Mouse (Mus musculus) lung, postnatal 0 days (tissue): Measurements from ENCODE around the gene Olfr145. TPM values are rescaled to one million over a fixed set of nuclear protein-coding genes. Genes with fewer than 3 reads are reported as not detected.

ENCODE experiments used
- ATAC-seq: fragments of 200-750 bp; cut with Nextera tagmentation; 2 replicates; pipeline ENCODE4 v1.8.0; 2017; ENCODE audit warnings: moderate library complexity
- DNase-seq: peaks from one replicate; pipeline ENCODE4 v3.0.0-alpha.2; 2016; ENCODE audit warnings: low spot score
- H3K27ac ChIP-seq: fragments of 300-500 bp; sonication (generic); 2 replicates; pipeline ENCODE4 v1.5.1; 2014; ENCODE audit warnings: antibody characterized with exemption, mild to moderate bottlenecking, low read length, mixed read lengths
- H3K27me3 ChIP-seq: fragments of 300-500 bp; sonication (generic); replicated peaks from 2 replicates; pipeline ENCODE4 v1.6.1; 2014; ENCODE audit warnings: low read length, mixed read lengths; ENCODE audit not compliant: insufficient read depth
- H3K36me3 ChIP-seq: fragments of 300-500 bp; sonication (generic); 2 replicates; pipeline ENCODE4 v1.6.1; 2014; ENCODE audit warnings: low read length, mixed read lengths; ENCODE audit not compliant: insufficient read depth
- H3K4me1 ChIP-seq: fragments of 300-500 bp; sonication (generic); 2 replicates; pipeline ENCODE4 v1.6.1; 2014; ENCODE audit warnings: antibody characterized with exemption, low read depth, low read length, mixed read lengths; ENCODE audit not compliant: insufficient read depth
- H3K4me2 ChIP-seq: fragments of 300-500 bp; sonication (generic); replicated peaks from 2 replicates; pipeline ENCODE4 v1.6.1; 2014; ENCODE audit warnings: low read depth, mild to moderate bottlenecking, low read length, moderate library complexity, mixed read lengths
- H3K4me3 ChIP-seq: fragments of 300-500 bp; sonication (generic); 2 replicates; pipeline ENCODE4 v1.5.1; 2014; ENCODE audit warnings: low read depth, low read length
- H3K9ac ChIP-seq: fragments of 300-500 bp; sonication (generic); replicated peaks from 2 replicates; pipeline ENCODE4 v1.6.1; 2014; ENCODE audit warnings: low read depth, mild to moderate bottlenecking
- H3K9me3 ChIP-seq: fragments of 300-500 bp; sonication (generic); 2 replicates; pipeline ENCODE4 v1.6.1; 2016; ENCODE audit warnings: low read length, mixed read lengths
- CTCF ChIP-seq: IDR thresholded peaks from 2 replicates; pipeline ENCODE4 v1.5.1; 2016; ENCODE audit warnings: antibody characterized with exemption, mild to moderate bottlenecking
- EP300 ChIP-seq: IDR thresholded peaks from 2 replicates; pipeline ENCODE4 v1.6.1; 2016; ENCODE audit warnings: antibody characterized with exemption, mild to moderate bottlenecking, control low read depth
- WGBS: fragments of 180-500 bp; shearing (Covaris S2); extraction: QIAGEN DNeasy Blood & Tissue Kit; methylation state at CpG from one replicate; pipeline ENCODE4 v1.1.7; 2014; 5-methylcytosine and 5-hydroxymethylcytosine counted together
- polyA plus RNA-seq: library from polyadenylated mRNA; unstranded; fragments of >200 nt; fragmentation: Nextera tagmentation; extraction: Ambion mirVana; gene quantifications from 2 replicates; pipeline ENCODE4 v1.2.1, GENCODE M21; 2015

Olfr145 gene
- polyA plus RNA-seq, 1 experiment from 2014 or later = not detected

DNA sequence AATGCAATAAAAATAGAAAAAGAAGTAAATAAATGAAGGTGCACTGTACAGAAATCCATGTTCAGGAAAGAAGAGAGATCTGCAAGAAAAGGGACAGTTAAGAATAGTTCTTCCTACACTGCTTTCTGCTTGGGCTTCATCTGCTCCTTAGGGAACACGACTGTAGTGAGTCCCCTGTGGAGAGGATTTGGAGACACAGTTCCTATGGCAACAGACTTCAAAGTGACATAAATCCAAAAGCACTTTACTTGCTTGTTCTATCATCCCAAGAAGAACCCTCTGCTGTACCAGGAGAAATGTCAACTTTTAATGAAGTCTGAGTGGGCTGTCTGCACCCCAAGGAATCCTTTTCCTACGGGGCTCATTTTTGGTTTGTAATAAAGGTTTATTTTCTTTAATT lies 5.6 kb upstream of the Olfr145 start:
- TF ChIP-seq EP300 (no peak), CTCF (no peak)

GRCm38 (mm10) chr9:37905555-37905954 lies 9.0 kb downstream of the Olfr145 start:
- 58% methylated on average over 3 of the region's 3 CpGs for WGBS
- DNase-seq = no peak
- Histone ChIP-seq H3K4me1 (no peaks in the 10 kb centered on the region), H3K27me3 (no peaks in the 10 kb centered on the region), H3K27ac (no peak overlapping the region), H3K9me3 (no peaks in the 10 kb centered on the region), H3K36me3 (no peaks in the 10 kb centered on the region), H3K4me3 (no peak overlapping the region), H3K4me2 (no peak overlapping the region), H3K9ac (no peak overlapping the region)
- no peak for ATAC-seq
- TF ChIP-seq CTCF (no peak), EP300 (no peak)

More for the DNA sequence above, 5.6 kb upstream of the Olfr145 start:
- Histone ChIP-seq H3K9me3 (no peaks in the 10 kb centered on the region), H3K4me1 (no peaks in the 10 kb centered on the region), H3K4me2 (no peak overlapping the region), H3K27ac (no peak overlapping the region), H3K4me3 (no peak overlapping the region), H3K36me3 (no peaks in the 10 kb centered on the region), H3K9ac (no peak overlapping the region), H3K27me3 (no peaks in the 10 kb centered on the region)
- DNase-seq (no peak), ATAC-seq (no peak)
- 11% methylated on average over 2 of the region's 2 CpGs for WGBS

DNA sequence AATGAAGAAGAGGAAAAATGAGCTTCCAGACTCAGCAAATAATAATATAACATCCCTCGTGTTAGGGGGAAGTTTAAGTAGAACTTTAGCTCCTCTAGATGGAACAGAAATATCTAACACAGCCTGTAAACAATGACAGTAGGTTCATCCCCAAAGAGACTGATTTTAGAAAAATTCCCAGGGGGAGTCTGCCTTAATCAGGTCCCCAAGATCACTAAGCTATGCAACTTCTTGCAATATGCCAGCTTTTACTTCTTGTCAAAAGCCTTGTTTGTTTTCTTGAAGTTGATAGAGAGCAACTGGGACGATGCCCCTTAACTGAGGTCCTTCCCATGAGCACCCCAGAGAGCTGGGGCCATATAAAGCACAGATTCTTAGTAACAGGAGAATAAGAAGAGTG lies 21.0 kb downstream of the Olfr145 start, which contains the start of gene Olfr878:
Olfr878 (plus strand) TSS at position 301 of the 400 bp plus-strand sequence.
- Histone ChIP-seq H3K4me1 (no peaks in the 10 kb centered on the region), H3K36me3 (no peaks in the 10 kb centered on the region), H3K27me3 (no peaks in the 10 kb centered on the region), H3K4me3 (no peak within 1 kb of the TSS), H3K4me2 (no peak within 1 kb of the TSS), H3K9me3 (no peaks in the 10 kb centered on the region), H3K27ac (no peak within 1 kb of the TSS), H3K9ac (no peak within 1 kb of the TSS)
- DNase-seq (no peak), ATAC-seq (no peak)
- TF ChIP-seq EP300 (no peak), CTCF (no peak)
- WGBS = 61% methylated on average over 2 of the region's 2 CpGs

DNA sequence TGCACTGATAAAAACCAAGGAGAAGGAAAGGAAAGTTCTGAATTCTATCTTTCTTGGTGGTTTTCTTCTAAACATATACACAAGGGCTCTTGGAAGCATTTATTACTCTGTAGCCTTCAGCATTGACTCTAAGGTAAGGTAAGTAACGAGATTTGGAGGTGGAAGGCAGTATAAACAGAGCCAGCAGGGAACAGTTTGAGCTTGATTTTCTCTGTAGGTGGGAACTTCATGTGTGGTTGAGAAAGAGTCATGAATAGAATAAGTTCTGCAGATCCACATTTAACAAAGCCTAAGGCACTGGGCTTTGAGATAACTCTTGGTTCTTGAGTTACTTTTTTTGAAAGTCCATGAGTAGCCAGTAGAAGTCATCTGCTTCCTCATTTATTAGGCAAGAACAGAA lies 21.5 kb downstream of the Olfr145 start:
- WGBS = 33% methylated on average over 1 of the region's 1 CpGs

DNA sequence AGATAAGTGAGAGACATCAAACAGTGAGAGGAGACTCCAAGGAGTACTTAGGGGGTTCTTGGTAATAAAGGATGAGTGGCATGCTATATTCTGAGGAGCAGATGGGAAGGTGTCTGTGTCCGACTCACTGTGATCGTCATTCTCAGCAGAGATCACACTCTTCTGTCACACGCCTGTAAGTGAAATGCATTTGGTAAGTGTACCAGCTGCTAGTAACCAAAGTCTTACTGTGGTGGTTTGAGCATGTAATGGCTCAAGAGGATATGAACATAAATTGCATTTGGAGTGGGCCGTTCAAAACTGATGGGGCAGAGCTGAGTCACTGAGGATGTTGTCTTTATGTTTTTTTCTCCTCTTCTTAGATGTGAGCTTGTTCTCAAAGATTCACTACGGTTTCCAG lies 27.7 kb downstream of the Olfr145 start:
- no peak for DNase-seq
- Histone ChIP-seq H3K36me3 (no peaks in the 10 kb centered on the region), H3K4me3 (no peak overlapping the region), H3K9me3 (no peaks in the 10 kb centered on the region), H3K27ac (no peak overlapping the region), H3K9ac (no peak overlapping the region), H3K27me3 (no peaks in the 10 kb centered on the region), H3K4me2 (no peak overlapping the region), H3K4me1 (no peaks in the 10 kb centered on the region)
- TF ChIP-seq CTCF (no peak), EP300 (no peak)
- 68% methylated on average over 5 of the region's 5 CpGs for WGBS
- no peak for ATAC-seq

More for the DNA sequence above, 21.5 kb downstream of the Olfr145 start:
- Histone ChIP-seq H3K4me1 (no peaks in the 10 kb centered on the region), H3K9me3 (no peaks in the 10 kb centered on the region), H3K4me3 (no peak overlapping the region), H3K27me3 (no peaks in the 10 kb centered on the region), H3K27ac (no peak overlapping the region), H3K9ac (no peak overlapping the region), H3K4me2 (no peak overlapping the region), H3K36me3 (no peaks in the 10 kb centered on the region)
- ATAC-seq = no peak
- no peak for TF ChIP-seq CTCF
- TF ChIP-seq EP300 = no peak
- DNase-seq = no peak

- DNase-seq (no peak), ATAC-seq (no peak)
- no peaks in the 10 kb centered on the region for H3K27me3 ChIP-seq
- H3K4me1 ChIP-seq = no peaks in the 10 kb centered on the region
- TF ChIP-seq CTCF (no peak), EP300 (no peak)
- H3K4me2 ChIP-seq = no peak overlapping the region
- H3K27ac ChIP-seq = no peak overlapping the region
- no peaks in the 10 kb centered on the region for H3K9me3 ChIP-seq
- H3K4me3 ChIP-seq = no peak overlapping the region
- H3K9ac ChIP-seq = no peak overlapping the region
- no peaks in the 10 kb centered on the region for H3K36me3 ChIP-seq
- WGBS = 52% methylated on average over 2 of the region's 2 CpGs
Observed at GRCm38 (mm10) chr9:37925445-37925844, 28.9 kb downstream of the Olfr145 start.
